8 mouse cellular contexts compared by ENCODE assay signal in genomic region chr2:19371390-19372158, GRCm38 (mm10). TPM values are rescaled to one million over a fixed set of nuclear protein-coding genes. Genes with fewer than 3 reads are reported as not detected.
DNase-seq lines count a peak whose midpoint lies in the region; ATAC-seq lines count a peak whose summit lies in the region.

TSS of gene Msrb2 (plus strand) at chr2:19371440.

- no peaks in the 10 kb centered on the region for H3K36me3 ChIP-seq in intestine, embryonic 14.5 days (ENCODE audit: control insufficient read depth, insufficient read depth, low read length)

- peak; percentile 71 to 74 for DNase-seq in adrenal gland, adult 18-20 months (ENCODE audit: low spot score in 2 of 2)
- DNase-seq in embryo, embryonic 11.5 days (ENCODE audit: low read depth, low spot score) = peak; percentile 51
- DNase-seq in gastrocnemius, postnatal 36 days = peak; percentile 64 to 81
- DNase-seq in intestine, embryonic 14.5 days (ENCODE audit: low spot score) = peak; percentile 92
- peak; percentile 59 to 81 for DNase-seq in left cerebral cortex, postnatal 10 days (ENCODE audit: extremely low spot score in 1 of 2, low spot score in 2 of 2)
- peak; percentile 67 to 71 for DNase-seq in right cerebral cortex, postnatal 10 days (ENCODE audit: low spot score in 2 of 2)
- peak; percentile 68 for DNase-seq in urinary bladder, postnatal 25 days (ENCODE audit: low spot score)

- H3K4me1 ChIP-seq in intestine, embryonic 14.5 days (replicated peaks; ENCODE audit: control insufficient read depth, insufficient read depth, low read length) = no peaks in the 10 kb centered on the region

- peak within 1 kb of the TSS; percentile 74 for H3K9ac ChIP-seq in intestine, embryonic 14.5 days (ENCODE audit: low read length)

- H3K27me3 ChIP-seq in intestine, embryonic 14.5 days (replicated peaks; ENCODE audit: control insufficient read depth, insufficient read depth, low read length) = no peaks in the 10 kb centered on the region

- ATAC-seq in intestine, embryonic 14.5 days (replicated peaks; ENCODE audit: low FRiP score, low TSS enrichment, low read depth) = peak; percentile 87
- ATAC-seq in megakaryocyte progenitor cell, adult 5-6 weeks (replicated peaks; ENCODE audit: poor library complexity) = peak; percentile 79

- under 1% methylated on average over 39 of the region's 39 CpGs for WGBS in intestine, embryonic 14.5 days

- H3K9me3 ChIP-seq in intestine, embryonic 14.5 days (ENCODE audit: control insufficient read depth, low read length) = no peaks in the 10 kb centered on the region

- peak within 1 kb of the TSS; percentile 80 for H3K27ac ChIP-seq in intestine, embryonic 14.5 days (ENCODE audit: low read depth)

- intact Hi-C loops in gastrocnemius, postnatal 36 days (cut with DNase I) = no loop called here
- intact Hi-C loops in left cerebral cortex, postnatal 10 days (cut with DNase I) = no loop called here

- peak within 1 kb of the TSS; percentile 66 for H3K4me2 ChIP-seq in intestine, embryonic 14.5 days (ENCODE audit: low read length)

- peak within 1 kb of the TSS; percentile 74 for H3K4me3 ChIP-seq in intestine, embryonic 14.5 days (ENCODE audit: low read depth, low read length)

RNA-seq across cellular contexts. Expression of gene Msrb2, which starts in this region (rescaled TPM):
- total RNA-seq in adrenal gland, adult 18-20 months (2021) = 10 to 100 TPM; 24.6 to 27.9 TPM
- total RNA-seq in gastrocnemius, postnatal 36 days (2021) = 10 to 100 TPM; 14.7 to 16.3 TPM
- 18.9 and 19.2 TPM in 2 replicates for polyA plus RNA-seq in intestine, embryonic 14.5 days (2014; fragmentation: Nextera tagmentation; extraction: Ambion mirVana)
- 10 to 100 TPM; 11.7 to 12.7 TPM for total RNA-seq in left cerebral cortex, postnatal 10 days (2021)
- total RNA-seq in megakaryocyte progenitor cell, adult 5-6 weeks (2015) = 21.7 and 26.7 TPM in 2 replicates
- total RNA-seq in megakaryocyte progenitor cell, adult 5-6 weeks (2017) = 15.1 and 22.4 TPM in 2 replicates

Comparison
In these comparisons a context has a peak if more than half of its experiments do, and no peak if none do; other contexts are left out.
1. Peak in every context shown above with its lines: DNase-seq, ATAC-seq, H3K4me3 ChIP-seq and H3K27ac ChIP-seq.